Mouse (Mus musculus): ENCODE measurements at regions not wholly inside any gene's neighbourhood (a gene's known extent, or its start where the extent isn't known, plus 50 kb on each side); places are given as distances from the start of the nearest gene placed in this dataset.

- TF ChIP-seq CTCF (IDR thresholded peaks at IDR 0.05; ENCODE audit: low read depth) = no peak
- no peak for TF ChIP-seq EP300 (IDR thresholded peaks at IDR 0.05; ENCODE audit: low read depth)
- no peaks in the 10 kb centered on the region for H3K36me3 ChIP-seq (replicated peaks; ENCODE audit: control insufficient read depth, insufficient read depth, low read length)
- H3K9ac ChIP-seq (replicated peaks; ENCODE audit: low read depth, low read length) = no peak overlapping the region
- no peak overlapping the region for H3K4me2 ChIP-seq (ENCODE audit: low read depth, low read length)
- no peak overlapping the region for H3K27ac ChIP-seq (ENCODE audit: low read depth)
- peaks cover 60% of the 10 kb centered on the region for H3K4me1 ChIP-seq (ENCODE audit: control insufficient read depth, insufficient read depth)
- H3K9me3 ChIP-seq (replicated peaks; ENCODE audit: control insufficient read depth, low read length) = no peaks in the 10 kb centered on the region
- H3K4me3 ChIP-seq (ENCODE audit: low read depth, low read length) = no peak overlapping the region
- ATAC-seq (ENCODE audit: insufficient read depth, low read depth) (no peak), DNase-seq (ENCODE audit: low spot score) (no peak)
- no peaks in the 10 kb centered on the region for H3K27me3 ChIP-seq (ENCODE audit: control insufficient read depth, insufficient read depth, low read length)
- 46% methylated on average over 3 of the region's 3 CpGs for WGBS
Observed at GRCm38 (mm10) chr14:25308051-25308450, 150.9 kb upstream of the Zmiz1 start.

DNA sequence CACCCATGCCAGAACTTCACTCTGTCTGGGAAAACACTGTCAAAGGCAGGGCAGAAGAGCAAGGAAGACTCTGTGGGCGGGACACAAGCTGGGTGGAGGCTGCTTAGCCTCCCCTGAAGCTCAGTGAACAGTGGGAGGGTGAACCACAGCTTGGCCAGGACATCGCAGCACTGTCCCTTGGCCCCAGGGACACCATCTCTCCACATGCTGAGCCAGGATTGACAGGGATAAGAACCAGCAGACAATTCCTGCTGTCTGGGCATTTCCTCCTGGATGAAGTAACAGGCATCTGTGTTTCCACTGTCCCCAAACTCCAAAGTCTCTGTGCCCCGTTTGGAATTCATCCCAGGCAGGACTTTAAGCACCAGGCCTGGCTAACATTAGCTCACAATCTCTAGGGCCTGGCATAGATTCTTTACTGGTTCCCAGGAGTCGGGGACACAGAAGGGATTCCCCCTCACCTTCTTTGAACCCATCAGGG lies 148.3 kb upstream of the Zmiz1 start:
- Histone ChIP-seq H3K27ac (ENCODE audit: low read depth) (peak overlapping the region; percentile 89), H3K4me1 (ENCODE audit: control insufficient read depth, insufficient read depth) (peaks cover 46% of the 10 kb centered on the region), H3K36me3 (replicated peaks; ENCODE audit: control insufficient read depth, insufficient read depth, low read length) (no peaks in the 10 kb centered on the region), H3K9ac (replicated peaks; ENCODE audit: low read depth, low read length) (no peak overlapping the region), H3K4me2 (ENCODE audit: low read depth, low read length) (peak overlapping the region; percentile 21), H3K27me3 (ENCODE audit: control insufficient read depth, insufficient read depth, low read length) (no peaks in the 10 kb centered on the region), H3K4me3 (ENCODE audit: low read depth, low read length) (no peak overlapping the region), H3K9me3 (replicated peaks; ENCODE audit: control insufficient read depth, low read length) (no peaks in the 10 kb centered on the region)
- WGBS = 23% methylated on average over 4 of the region's 4 CpGs
- DNase-seq (ENCODE audit: low spot score) (peak; percentile 81), ATAC-seq (ENCODE audit: insufficient read depth, low read depth) (peak; percentile 73)
- TF ChIP-seq EP300 (IDR thresholded peaks at IDR 0.05; ENCODE audit: low read depth) = no peak
- no peak for TF ChIP-seq CTCF (IDR thresholded peaks at IDR 0.05; ENCODE audit: low read depth)

DNA sequence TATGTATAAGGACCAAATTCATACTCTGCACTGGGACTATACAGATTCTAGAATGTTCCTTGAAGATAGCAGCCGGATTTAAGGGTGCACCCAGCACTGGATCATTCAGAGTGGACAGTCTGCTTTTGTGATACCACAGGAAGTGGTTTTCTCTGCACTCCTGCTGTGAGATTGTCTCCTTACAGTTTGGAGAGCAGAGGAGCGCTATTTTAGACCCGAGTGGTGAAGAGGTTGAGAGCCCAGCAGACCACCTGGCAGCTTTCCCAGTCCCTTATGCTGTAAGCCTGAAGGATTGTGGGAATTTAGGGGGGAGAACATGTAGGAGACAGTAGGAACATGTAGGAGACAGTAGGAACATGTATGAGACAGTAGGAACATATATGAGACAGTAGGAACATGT lies 147.5 kb upstream of the Zmiz1 start:
- H3K4me3 ChIP-seq (ENCODE audit: low read depth, low read length) = no peak overlapping the region
- no peaks in the 10 kb centered on the region for H3K27me3 ChIP-seq (ENCODE audit: control insufficient read depth, insufficient read depth, low read length)
- H3K27ac ChIP-seq (ENCODE audit: low read depth) = peak overlapping the region; percentile 89
- H3K9ac ChIP-seq (replicated peaks; ENCODE audit: low read depth, low read length) = no peak overlapping the region
- DNase-seq (ENCODE audit: low spot score) (peak; percentile 91), ATAC-seq (ENCODE audit: insufficient read depth, low read depth) (peak; percentile 73)
- H3K9me3 ChIP-seq (replicated peaks; ENCODE audit: control insufficient read depth, low read length) = no peaks in the 10 kb centered on the region
- TF ChIP-seq EP300 (IDR thresholded peaks at IDR 0.05; ENCODE audit: low read depth) = no peak; the same call in 1 of the 2 replicates
- no peak for TF ChIP-seq CTCF (IDR thresholded peaks at IDR 0.05; ENCODE audit: low read depth)
- H3K36me3 ChIP-seq (replicated peaks; ENCODE audit: control insufficient read depth, insufficient read depth, low read length) = no peaks in the 10 kb centered on the region
- H3K4me1 ChIP-seq (ENCODE audit: control insufficient read depth, insufficient read depth) = peaks cover 46% of the 10 kb centered on the region
- peak overlapping the region; percentile 21; the same call in 1 of the 2 replicates for H3K4me2 ChIP-seq (ENCODE audit: low read depth, low read length)
- 17% methylated on average over 3 of the region's 3 CpGs for WGBS

- peak overlapping the region; percentile 89 for H3K27ac ChIP-seq (ENCODE audit: low read depth)
- WGBS = 18% methylated on average over 7 of the region's 7 CpGs
Observed at GRCm38 (mm10) chr14:25312135-25312534, 146.8 kb upstream of the Zmiz1 start.

DNA sequence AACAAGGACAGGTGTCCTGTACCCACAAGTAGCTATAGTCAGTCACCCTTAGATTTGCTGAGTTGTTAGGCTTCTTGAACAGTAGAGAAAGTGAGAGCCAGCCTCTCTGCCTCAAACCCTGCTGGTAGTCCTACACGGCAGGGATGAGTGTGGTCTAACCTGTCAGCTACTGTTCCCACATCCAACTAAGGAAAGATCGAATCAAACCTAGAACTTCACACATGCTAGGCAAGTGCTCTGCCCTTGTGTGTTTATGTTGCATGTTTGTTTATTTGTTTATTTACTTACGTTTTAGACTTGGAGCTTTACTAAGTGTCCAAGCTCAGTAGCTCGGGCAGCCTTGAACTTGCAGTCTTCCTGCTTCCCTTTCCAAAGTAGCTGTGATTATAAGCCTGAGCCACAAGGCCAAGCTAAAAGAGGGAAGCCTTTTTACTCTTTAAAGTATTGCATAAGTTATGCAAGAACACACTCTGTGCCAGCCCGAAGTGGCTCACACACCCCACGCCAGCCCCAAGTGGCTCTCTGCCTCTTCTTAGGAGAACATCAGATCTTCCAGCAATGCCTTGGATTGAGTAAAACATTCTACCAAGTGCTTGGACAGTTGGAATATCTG lies 146.1 kb upstream of the Zmiz1 start:
- no peak for TF ChIP-seq CTCF (IDR thresholded peaks at IDR 0.05; ENCODE audit: low read depth)
- no peak for TF ChIP-seq EP300 (IDR thresholded peaks at IDR 0.05; ENCODE audit: low read depth)
- Histone ChIP-seq H3K4me2 (ENCODE audit: low read depth, low read length) (no peak overlapping the region), H3K27ac (ENCODE audit: low read depth) (no peak overlapping the region), H3K4me3 (ENCODE audit: low read depth, low read length) (no peak overlapping the region), H3K36me3 (replicated peaks; ENCODE audit: control insufficient read depth, insufficient read depth, low read length) (no peaks in the 10 kb centered on the region), H3K9me3 (replicated peaks; ENCODE audit: control insufficient read depth, low read length) (no peaks in the 10 kb centered on the region), H3K27me3 (ENCODE audit: control insufficient read depth, insufficient read depth, low read length) (no peaks in the 10 kb centered on the region), H3K9ac (replicated peaks; ENCODE audit: low read depth, low read length) (no peak overlapping the region), H3K4me1 (ENCODE audit: control insufficient read depth, insufficient read depth) (peaks cover 46% of the 10 kb centered on the region)
- DNase-seq (ENCODE audit: low spot score) (no peak), ATAC-seq (ENCODE audit: insufficient read depth, low read depth) (no peak)
- 83% methylated on average over 6 of the region's 6 CpGs for WGBS

More at GRCm38 (mm10) chr14:25312135-25312534, 146.8 kb upstream of the Zmiz1 start:
- no peak for ATAC-seq (ENCODE audit: insufficient read depth, low read depth)
- H3K9ac ChIP-seq (replicated peaks; ENCODE audit: low read depth, low read length) = no peak overlapping the region; the same call in 1 of the 2 replicates
- H3K36me3 ChIP-seq (replicated peaks; ENCODE audit: control insufficient read depth, insufficient read depth, low read length) = no peaks in the 10 kb centered on the region
- H3K4me1 ChIP-seq (ENCODE audit: control insufficient read depth, insufficient read depth) = peaks cover 45% of the 10 kb centered on the region
- H3K9me3 ChIP-seq (replicated peaks; ENCODE audit: control insufficient read depth, low read length) = no peaks in the 10 kb centered on the region
- no peak for DNase-seq (ENCODE audit: low spot score)
- H3K4me2 ChIP-seq (ENCODE audit: low read depth, low read length) = no peak overlapping the region
- H3K4me3 ChIP-seq (ENCODE audit: low read depth, low read length) = no peak overlapping the region
- H3K27me3 ChIP-seq (ENCODE audit: control insufficient read depth, insufficient read depth, low read length) = no peaks in the 10 kb centered on the region
- no peak for TF ChIP-seq EP300 (IDR thresholded peaks at IDR 0.05; ENCODE audit: low read depth)
- no peak for TF ChIP-seq CTCF (IDR thresholded peaks at IDR 0.05; ENCODE audit: low read depth)
